Mouse (Mus musculus) lung, embryonic 15.5 days (tissue): ENCODE measurements around the gene Aig1. TPM values are rescaled to one million over a fixed set of nuclear protein-coding genes. Genes with fewer than 3 reads are reported as not detected.

Experiments
- ATAC-seq: fragments of 200-750 bp; cut with Nextera tagmentation; 2 replicates; pipeline ENCODE4 v1.8.0; 2017; ENCODE audit warnings: moderate number of reproducible peaks, borderline replicate concordance; ENCODE audit not compliant: low FRiP score, low TSS enrichment; ENCODE audit errors: extremely low read depth
- H3K27ac ChIP-seq: fragments of 300-500 bp; sonication (generic); 2 replicates; pipeline ENCODE4 v1.5.1; 2015; ENCODE audit warnings: moderate library complexity, mild to moderate bottlenecking, inconsistent platforms
- H3K27me3 ChIP-seq: fragments of 300-500 bp; sonication (generic); 2 replicates; pipeline ENCODE4 v1.6.1; 2015; ENCODE audit warnings: inconsistent platforms
- H3K36me3 ChIP-seq: fragments of 300-500 bp; sonication (generic); 2 replicates; pipeline ENCODE4 v1.6.1; 2015; ENCODE audit warnings: inconsistent platforms
- H3K4me1 ChIP-seq: fragments of 300-500 bp; sonication (generic); 2 replicates; pipeline ENCODE4 v1.6.1; 2015; ENCODE audit warnings: inconsistent platforms
- H3K4me2 ChIP-seq: fragments of 300-500 bp; sonication (generic); 2 replicates; pipeline ENCODE4 v1.6.1; 2015; ENCODE audit warnings: inconsistent platforms, mild to moderate bottlenecking, moderate library complexity
- H3K4me3 ChIP-seq: fragments of 300-500 bp; sonication (generic); 2 replicates; pipeline ENCODE4 v1.5.1; 2015; ENCODE audit warnings: mild to moderate bottlenecking, inconsistent platforms
- H3K9ac ChIP-seq: fragments of 300-500 bp; sonication (generic); 2 replicates; pipeline ENCODE4 v1.6.1; 2015; ENCODE audit warnings: inconsistent platforms
- H3K9me3 ChIP-seq: fragments of 300-500 bp; sonication (generic); 2 replicates; pipeline ENCODE4 v1.6.1; 2016; ENCODE audit warnings: inconsistent platforms
- WGBS: fragments of 180-500 bp; shearing (Covaris S2); methylation state at CpG from one replicate; pipeline ENCODE4 v1.1.7; 2015; 5-methylcytosine and 5-hydroxymethylcytosine counted together
- polyA plus RNA-seq: library from polyadenylated mRNA; unstranded; fragments of >200 nt; fragmentation: Nextera tagmentation; extraction: Ambion mirVana; gene quantifications from 2 replicates; pipeline ENCODE4 v1.2.1, GENCODE M21; 2015

Aig1 gene
- polyA plus RNA-seq, 1 experiment from 2014 or later, result 47.9 TPM

GRCm38 (mm10) chr10:13653739-13654462, 214.9 kb downstream of the Aig1 start:
- Histone ChIP-seq H3K4me1 (no peaks in the 10 kb centered on the region), H3K27ac (no peak overlapping the region), H3K9ac (no peak overlapping the region), H3K9me3 (no peaks in the 10 kb centered on the region), H3K4me2 (no peak overlapping the region), H3K4me3 (no peak overlapping the region), H3K27me3 (no peaks in the 10 kb centered on the region), H3K36me3 (no peaks in the 10 kb centered on the region)
- ATAC-seq, result no peak
- WGBS, result 81% methylated on average over 10 of the region's 10 CpGs

GRCm38 (mm10) chr10:13653326-13653725, 215.5 kb downstream of the Aig1 start:
- no peaks in the 10 kb centered on the region for H3K27me3 ChIP-seq
- H3K4me3 ChIP-seq, result no peak overlapping the region
- 78% methylated on average over 7 of the region's 7 CpGs for WGBS
- H3K4me2 ChIP-seq, result no peak overlapping the region
- H3K36me3 ChIP-seq, result no peaks in the 10 kb centered on the region
- H3K9ac ChIP-seq, result no peak overlapping the region
- no peaks in the 10 kb centered on the region for H3K4me1 ChIP-seq
- no peak overlapping the region for H3K27ac ChIP-seq
- H3K9me3 ChIP-seq, result no peaks in the 10 kb centered on the region
- no peak for ATAC-seq

- Histone ChIP-seq H3K4me1 (no peaks in the 10 kb centered on the region), H3K4me2 (no peak overlapping the region), H3K36me3 (no peaks in the 10 kb centered on the region), H3K27me3 (no peaks in the 10 kb centered on the region), H3K9me3 (no peaks in the 10 kb centered on the region), H3K4me3 (no peak overlapping the region), H3K27ac (no peak overlapping the region), H3K9ac (no peak overlapping the region)
- 85% methylated on average over 4 of the region's 4 CpGs for WGBS
- no peak for ATAC-seq
Measured at GRCm38 (mm10) chr10:13652061-13652460, 216.7 kb downstream of the Aig1 start.

GRCm38 (mm10) chr10:13641750-13642149, 227.0 kb downstream of the Aig1 start:
- no peaks in the 10 kb centered on the region for H3K36me3 ChIP-seq
- WGBS, result 13% methylated on average over 7 of the region's 7 CpGs
- H3K27me3 ChIP-seq, result no peaks in the 10 kb centered on the region
- no peak overlapping the region for H3K27ac ChIP-seq
- H3K9ac ChIP-seq, result no peak overlapping the region
- H3K4me2 ChIP-seq, result no peak overlapping the region
- H3K9me3 ChIP-seq, result no peaks in the 10 kb centered on the region; the same call in 1 of the 2 replicates
- no peak overlapping the region for H3K4me3 ChIP-seq
- H3K4me1 ChIP-seq, result no peaks in the 10 kb centered on the region
- ATAC-seq, result no peak

GRCm38 (mm10) chr10:13631796-13632195, 237.0 kb downstream of the Aig1 start:
- Histone ChIP-seq H3K4me3 (no peak overlapping the region), H3K4me2 (no peak overlapping the region), H3K9ac (no peak overlapping the region), H3K36me3 (no peaks in the 10 kb centered on the region), H3K27ac (no peak overlapping the region), H3K4me1 (no peaks in the 10 kb centered on the region), H3K27me3 (no peaks in the 10 kb centered on the region), H3K9me3 (no peaks in the 10 kb centered on the region)
- ATAC-seq, result no peak
- WGBS, result 54% methylated on average over 3 of the region's 3 CpGs

GRCm38 (mm10) chr10:13623735-13624134, 245.0 kb downstream of the Aig1 start:
- no peak overlapping the region for H3K9ac ChIP-seq
- H3K27ac ChIP-seq, result no peak overlapping the region
- no peak overlapping the region for H3K4me2 ChIP-seq
- 78% methylated on average over 5 of the region's 5 CpGs for WGBS
- no peaks in the 10 kb centered on the region for H3K27me3 ChIP-seq
- no peak for ATAC-seq
- no peaks in the 10 kb centered on the region for H3K9me3 ChIP-seq
- no peaks in the 10 kb centered on the region for H3K36me3 ChIP-seq
- no peak overlapping the region for H3K4me3 ChIP-seq
- H3K4me1 ChIP-seq, result no peaks in the 10 kb centered on the region

- no peak overlapping the region for H3K27ac ChIP-seq
- H3K4me3 ChIP-seq, result no peak overlapping the region
- no peak overlapping the region for H3K4me2 ChIP-seq
- no peaks in the 10 kb centered on the region for H3K27me3 ChIP-seq
- no peaks in the 10 kb centered on the region for H3K36me3 ChIP-seq
- no peaks in the 10 kb centered on the region for H3K4me1 ChIP-seq
- no peaks in the 10 kb centered on the region for H3K9me3 ChIP-seq
- no peak overlapping the region for H3K9ac ChIP-seq
- 58% methylated on average over 2 of the region's 2 CpGs for WGBS
- no peak for ATAC-seq
Measured at GRCm38 (mm10) chr10:13600926-13601325, 267.9 kb downstream of the Aig1 start.

- WGBS, result 46% methylated on average over 8 of the region's 8 CpGs
- no peak for ATAC-seq
- Histone ChIP-seq H3K27me3 (no peaks in the 10 kb centered on the region), H3K4me1 (no peaks in the 10 kb centered on the region), H3K4me2 (no peak overlapping the region), H3K4me3 (no peak overlapping the region), H3K9ac (no peak overlapping the region), H3K27ac (no peak overlapping the region), H3K9me3 (no peaks in the 10 kb centered on the region), H3K36me3 (no peaks in the 10 kb centered on the region)
Measured at GRCm38 (mm10) chr10:13597491-13597890, 271.3 kb downstream of the Aig1 start.

Other genes starting within 250 kb of the Aig1 start
- 5.1 and 6.0 TPM in 2 replicates for gene Hivep2, start 97.1 kb upstream of the Aig1 start, polyA plus RNA-seq